Mouse (Mus musculus) A20 (cell line): ENCODE measurements at regions not wholly inside any gene's neighbourhood (a gene's known extent, or its start where the extent isn't known, plus 50 kb on each side); places are given as distances from the start of the nearest gene placed in this dataset.
A peak's percentile ranks its signal among the peaks of the same experiment; 100 is the strongest.

ENCODE experiments used
- DNase-seq: peaks from one replicate; pipeline ENCODE4 v3.0.0-alpha.2; 2011; ENCODE audit warnings: low read depth, low spot score

DNA sequence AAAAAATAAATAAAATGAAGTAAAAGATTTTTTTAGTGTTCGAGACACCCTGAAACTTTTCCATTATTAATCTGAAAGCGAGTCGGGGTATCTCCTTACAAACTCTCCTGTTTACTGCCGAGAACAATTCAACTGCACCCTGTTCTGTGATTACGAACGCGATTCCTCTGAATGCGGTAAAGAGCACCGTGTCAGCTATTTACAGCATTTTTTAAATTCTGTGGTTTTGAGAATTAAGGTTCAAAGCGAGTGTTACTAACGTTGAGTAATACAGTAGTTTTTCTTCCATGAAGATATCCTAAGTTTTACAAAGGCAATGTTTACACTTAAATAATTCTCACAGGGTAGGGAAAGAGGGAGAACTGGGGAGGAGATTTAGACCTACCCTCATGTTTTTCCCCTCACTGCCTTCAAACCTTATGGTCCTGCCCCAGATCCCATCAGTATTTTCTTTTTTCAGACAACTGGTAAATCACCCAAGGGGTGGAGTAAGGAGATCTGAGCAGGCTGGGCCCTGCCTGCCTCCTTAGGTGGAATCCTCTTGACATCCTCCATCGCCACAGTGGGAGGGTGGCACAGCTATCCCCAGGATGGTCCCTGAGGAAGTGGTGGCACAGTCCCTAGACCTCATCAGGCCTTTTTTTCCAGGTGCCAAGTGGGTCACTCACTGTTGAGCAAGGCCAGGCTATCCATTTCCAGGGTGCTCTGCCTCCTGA, 89.9 kb upstream of the Cited2 start:
- no peak for DNase-seq

- DNase-seq: no peak
Observed at GRCm38 (mm10) chr10:17645363-17645762, 77.7 kb upstream of the Cited2 start.

- no peak for DNase-seq
Observed at GRCm38 (mm10) chr10:17646391-17646790, 76.6 kb upstream of the Cited2 start.

DNA sequence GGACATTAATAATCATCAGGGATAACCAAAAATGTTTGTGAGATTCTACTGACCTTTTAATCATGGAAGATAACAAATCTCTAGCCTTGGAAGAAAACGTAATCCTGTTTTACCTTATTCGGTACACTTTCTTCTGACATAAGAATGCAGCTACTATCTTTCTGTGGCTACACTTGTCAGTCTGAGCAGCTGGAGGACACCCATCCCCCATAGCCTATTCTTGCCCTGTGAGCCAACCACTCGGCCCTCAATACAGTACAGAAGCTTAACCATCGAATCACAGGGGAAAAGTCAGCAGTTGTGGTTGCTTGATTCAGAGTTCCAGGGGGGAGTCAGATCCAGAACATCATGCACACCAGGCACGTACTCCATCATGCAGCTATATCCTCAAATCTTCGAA, 74.9 kb upstream of the Cited2 start:
- DNase-seq: no peak

GRCm38 (mm10) chr10:17650997-17651750, 71.8 kb upstream of the Cited2 start:
- peak; percentile 30 for DNase-seq

GRCm38 (mm10) chr10:17653325-17653724, 69.7 kb upstream of the Cited2 start:
- DNase-seq: peak; percentile 92

GRCm38 (mm10) chr10:17653785-17654184, 69.2 kb upstream of the Cited2 start:
- DNase-seq: peak; percentile 85

DNA sequence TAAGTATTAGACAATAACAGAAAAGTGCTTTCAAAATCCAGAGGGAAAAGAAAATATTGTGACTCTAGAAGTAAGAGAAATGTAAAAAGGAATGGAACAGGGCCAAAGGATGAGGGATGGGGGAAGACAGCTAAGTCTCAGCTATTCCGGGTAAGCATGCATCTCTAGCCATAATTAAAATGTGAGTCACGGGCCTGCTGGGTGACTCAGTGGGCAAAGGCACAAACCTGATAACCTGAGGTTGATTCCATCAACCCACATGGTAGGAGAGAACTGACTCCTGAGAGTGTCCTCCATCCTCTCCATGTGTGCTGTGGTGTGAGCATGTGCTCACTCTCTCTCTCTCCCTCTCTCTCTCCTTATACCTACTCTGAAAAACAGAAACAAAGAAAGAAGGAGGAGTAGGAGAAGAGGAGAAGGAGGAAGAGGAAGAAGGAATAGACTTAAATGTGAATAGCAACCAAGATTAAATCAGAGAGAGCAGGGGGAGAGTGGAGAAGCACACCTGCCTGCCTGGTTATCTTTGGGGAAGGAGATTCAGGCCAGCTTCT, 68.6 kb upstream of the Cited2 start:
- peak; percentile 74 for DNase-seq

GRCm38 (mm10) chr10:17655459-17656051, 67.5 kb upstream of the Cited2 start:
- DNase-seq: peak; percentile 77

DNA sequence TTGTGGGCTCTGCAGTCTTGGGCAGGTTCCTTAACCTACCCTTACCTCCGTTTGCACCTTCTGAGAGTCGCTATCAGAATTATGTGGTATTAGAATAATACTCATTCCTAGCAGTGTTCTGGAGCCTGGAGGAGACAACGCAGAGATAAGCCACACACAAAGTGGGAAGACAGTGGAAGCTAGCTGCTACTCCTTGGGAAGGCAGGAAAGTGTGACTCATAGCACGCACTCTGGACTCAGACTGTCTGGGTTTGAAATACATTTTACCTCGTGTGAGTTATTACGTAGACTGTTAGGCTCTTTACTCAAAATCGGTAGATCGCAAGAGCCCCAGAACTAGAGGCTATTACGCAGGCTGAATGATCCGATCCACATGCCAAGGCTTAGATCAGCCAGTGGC, 66.7 kb upstream of the Cited2 start:
- no peak for DNase-seq

DNA sequence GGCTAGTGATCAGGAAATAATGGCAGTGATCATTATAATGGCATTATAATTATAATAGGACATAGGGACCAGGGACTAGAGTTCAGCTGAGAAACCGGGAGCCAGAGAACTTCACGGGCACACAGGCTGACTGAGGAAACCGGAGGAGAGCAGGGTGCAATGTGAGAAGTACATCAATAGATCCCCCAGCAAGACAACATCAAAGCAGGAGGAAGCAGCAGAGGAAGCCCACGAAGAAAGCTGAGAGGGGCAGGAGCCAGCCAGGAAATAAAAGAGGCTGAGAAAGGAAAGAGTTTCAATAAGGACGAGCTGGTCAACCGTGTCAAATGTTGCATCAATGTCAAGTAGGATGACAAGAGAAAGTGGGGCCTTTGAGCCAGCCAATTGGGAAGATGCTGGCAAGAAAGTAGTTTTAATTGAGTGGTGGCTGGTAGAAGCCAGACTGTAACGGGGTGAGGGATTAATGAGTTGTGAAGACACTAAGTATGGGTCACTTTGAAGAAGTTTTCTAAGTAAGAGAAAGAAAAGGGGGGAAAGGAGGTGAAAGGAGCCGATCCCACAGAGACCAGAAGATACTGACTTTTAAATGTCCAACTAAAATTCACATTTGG, 66.0 kb upstream of the Cited2 start:
- no peak for DNase-seq

- no peak for DNase-seq
Observed at GRCm38 (mm10) chr10:17659575-17659974, 63.4 kb upstream of the Cited2 start.

- peak; percentile 82 for DNase-seq
Observed at GRCm38 (mm10) chr10:17660836-17661452, 62.1 kb upstream of the Cited2 start.

DNA sequence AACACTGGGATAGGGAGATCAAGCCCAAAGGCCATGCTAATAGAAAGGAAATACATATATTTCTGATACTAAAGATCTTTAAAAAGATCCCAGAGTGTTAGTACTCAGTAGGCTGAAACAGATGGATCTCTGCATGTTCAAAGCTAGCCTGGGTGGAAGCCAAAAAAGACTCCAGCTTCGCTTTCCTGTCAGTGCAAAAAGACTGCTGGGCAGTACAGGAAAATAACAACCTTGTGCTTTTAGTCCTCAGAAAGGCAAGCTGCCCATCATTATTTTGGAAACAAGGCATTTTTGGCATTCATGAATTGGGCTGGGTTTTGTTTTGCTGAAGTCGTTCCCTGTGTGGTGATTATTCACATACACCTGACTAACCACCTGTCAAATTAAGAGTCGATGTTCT, 56.9 kb upstream of the Cited2 start:
- DNase-seq: no peak

DNA sequence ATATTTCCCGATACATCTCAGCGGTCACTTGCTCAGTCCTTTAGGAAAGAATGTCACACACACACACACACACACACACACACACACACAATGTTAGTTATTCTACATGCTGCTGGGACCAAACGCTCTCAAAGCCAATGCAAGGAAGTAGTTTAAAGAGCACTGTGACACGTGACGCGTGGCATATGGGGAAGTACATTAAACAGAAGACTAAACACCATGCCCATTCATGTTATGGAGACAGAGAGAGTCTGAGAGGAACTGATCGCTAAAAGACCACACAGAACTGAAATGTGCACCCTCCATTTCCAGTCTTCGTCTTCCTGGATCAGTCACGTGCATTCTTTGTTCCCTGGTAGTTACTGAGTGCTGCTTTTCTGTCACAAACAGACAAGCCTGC, 53.6 kb upstream of the Cited2 start:
- no peak for DNase-seq
